Mouse (Mus musculus): ENCODE measurements around the gene Slc7a14. TPM values are rescaled to one million over a fixed set of nuclear protein-coding genes. Genes with fewer than 3 reads are reported as not detected.
"Not testable (repeated sequence)": the region's sequence is repeated elsewhere in the genome, so short reads cannot be mapped to it uniquely, and the experiment has no call there.

The Slc7a14 gene
- polyA plus RNA-seq, 1 experiment from 2014 or later, result 0.99 TPM

- Histone ChIP-seq H3K4me2 (replicated peaks) (no peak overlapping the region), H3K36me3 (no peaks in the 10 kb centered on the region), H3K9me3 (no peaks in the 10 kb centered on the region), H3K4me3 (replicated peaks) (no peak overlapping the region), H3K27me3 (replicated peaks) (no peaks in the 10 kb centered on the region), H3K4me1 (replicated peaks) (no peaks in the 10 kb centered on the region), H3K9ac (no peak overlapping the region), H3K27ac (no peak overlapping the region)
- ATAC-seq, result no peak
- WGBS, result 71% methylated on average over 3 of the region's 3 CpGs
Measured at GRCm38 (mm10) chr3:31287421-31287948, 22.7 kb downstream of the Slc7a14 start.

- no peak overlapping the region for H3K4me3 ChIP-seq (replicated peaks)
- no peaks in the 10 kb centered on the region for H3K27me3 ChIP-seq (replicated peaks)
- no peaks in the 10 kb centered on the region for H3K4me1 ChIP-seq (replicated peaks)
- H3K9ac ChIP-seq, result no peak overlapping the region
- H3K4me2 ChIP-seq (replicated peaks), result no peak overlapping the region
- 65% methylated on average over 2 of the region's 2 CpGs for WGBS
- H3K9me3 ChIP-seq, result no peaks in the 10 kb centered on the region
- H3K36me3 ChIP-seq, result no peaks in the 10 kb centered on the region
- no peak for ATAC-seq
- no peak overlapping the region for H3K27ac ChIP-seq
Measured at GRCm38 (mm10) chr3:31281116-31281515, 29.1 kb downstream of the Slc7a14 start.

DNA sequence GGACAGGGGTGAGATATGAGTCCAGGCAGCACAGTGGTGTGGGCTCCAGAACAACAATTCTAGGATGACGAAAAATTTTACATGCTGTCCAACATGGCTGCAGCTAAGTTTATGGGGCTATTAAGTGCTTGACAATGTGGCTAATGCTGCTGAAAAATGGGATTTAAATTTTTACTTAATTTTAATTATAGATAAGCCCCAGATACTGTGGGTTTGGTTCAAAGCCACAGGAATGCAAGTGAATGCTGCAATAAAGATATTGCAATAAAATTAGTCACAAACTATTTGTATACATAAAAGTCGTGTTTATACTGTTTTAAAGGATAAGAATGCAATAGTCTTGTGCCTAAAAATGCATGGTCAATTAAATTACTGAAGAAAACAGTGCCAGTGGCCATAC is 35.3 kb downstream of the Slc7a14 start:
- 57% methylated on average over 2 of the region's 2 CpGs for whole genome bisulfite sequencing
- Histone ChIP-seq H3K27me3 (replicated peaks) (no peaks in the 10 kb centered on the region), H3K9me3 (no peaks in the 10 kb centered on the region), H3K4me1 (replicated peaks) (no peaks in the 10 kb centered on the region), H3K4me2 (replicated peaks) (no peak overlapping the region), H3K9ac (no peak overlapping the region), H3K36me3 (no peaks in the 10 kb centered on the region), H3K27ac (no peak overlapping the region), H3K4me3 (replicated peaks) (no peak overlapping the region)
- no peak for ATAC-seq

DNA sequence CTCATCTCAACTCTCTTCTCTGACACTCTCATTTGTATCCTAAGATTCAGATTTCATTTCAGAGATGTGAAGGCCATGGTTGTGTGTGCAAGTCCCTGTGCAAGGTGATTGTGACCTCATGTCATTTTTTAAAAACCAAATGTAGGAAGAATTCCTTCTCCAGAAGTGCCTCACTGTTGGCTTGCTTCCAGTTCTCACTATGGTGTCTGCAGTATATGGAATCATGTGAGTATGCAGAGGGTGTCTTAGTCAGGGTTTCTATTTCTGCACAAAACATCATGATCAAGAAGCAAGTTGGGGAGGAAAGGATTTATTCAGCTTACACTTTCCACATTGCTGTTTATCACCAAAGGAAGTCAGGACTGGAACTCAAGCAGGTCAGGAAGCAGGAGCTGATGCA is 36.9 kb downstream of the Slc7a14 start:
- not testable (repeated sequence) for H3K4me3 ChIP-seq (replicated peaks); H3K27me3 ChIP-seq (replicated peaks); H3K9me3 ChIP-seq; H3K36me3 ChIP-seq; H3K27ac ChIP-seq; H3K4me2 ChIP-seq (replicated peaks); ATAC-seq; H3K4me1 ChIP-seq (replicated peaks); H3K9ac ChIP-seq

GRCm38 (mm10) chr3:31272635-31273034 is 37.5 kb downstream of the Slc7a14 start:
- no peak overlapping the region for H3K4me3 ChIP-seq (replicated peaks)
- WGBS, result 70% methylated on average over 2 of the region's 2 CpGs
- no peak for ATAC-seq
- no peak overlapping the region for H3K27ac ChIP-seq
- no peak overlapping the region for H3K9ac ChIP-seq
- no peaks in the 10 kb centered on the region for H3K9me3 ChIP-seq
- H3K36me3 ChIP-seq, result no peaks in the 10 kb centered on the region
- no peaks in the 10 kb centered on the region for H3K27me3 ChIP-seq (replicated peaks)
- H3K4me1 ChIP-seq (replicated peaks), result no peaks in the 10 kb centered on the region
- no peak overlapping the region for H3K4me2 ChIP-seq (replicated peaks)

- no peaks in the 10 kb centered on the region for H3K9me3 ChIP-seq
- no peak overlapping the region for H3K4me3 ChIP-seq (replicated peaks)
- H3K9ac ChIP-seq, result no peak overlapping the region
- H3K4me1 ChIP-seq (replicated peaks), result no peaks in the 10 kb centered on the region
- no peaks in the 10 kb centered on the region for H3K27me3 ChIP-seq (replicated peaks)
- H3K4me2 ChIP-seq (replicated peaks), result no peak overlapping the region
- 77% methylated on average over 4 of the region's 4 CpGs for WGBS
- no peak overlapping the region for H3K27ac ChIP-seq
- H3K36me3 ChIP-seq, result no peaks in the 10 kb centered on the region
- ATAC-seq, result no peak
Measured at GRCm38 (mm10) chr3:31269551-31270317, 40.4 kb downstream of the Slc7a14 start.

DNA sequence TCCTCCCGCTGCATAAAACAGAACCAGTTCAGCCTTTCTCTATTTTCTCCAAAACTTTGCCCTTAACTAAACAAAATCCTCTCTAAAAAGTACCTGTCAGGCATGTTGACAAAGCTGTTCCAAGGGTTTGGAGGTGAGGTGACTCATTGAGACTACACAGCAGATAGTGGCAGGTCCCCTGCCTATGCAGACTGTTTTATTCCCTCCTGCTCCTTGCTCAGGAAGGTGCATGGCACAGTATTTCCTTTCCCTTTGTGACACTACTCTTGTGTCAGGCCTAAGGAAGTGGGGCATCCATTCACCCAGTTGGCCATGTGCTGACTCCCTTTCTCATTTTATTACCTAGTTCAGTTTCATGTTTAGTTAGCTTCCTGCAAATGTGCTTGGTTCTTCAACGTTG is 42.3 kb downstream of the Slc7a14 start:
- Histone ChIP-seq H3K27me3 (replicated peaks) (no peaks in the 10 kb centered on the region), H3K4me1 (replicated peaks) (no peaks in the 10 kb centered on the region), H3K4me2 (replicated peaks) (no peak overlapping the region), H3K9ac (no peak overlapping the region), H3K36me3 (no peaks in the 10 kb centered on the region), H3K27ac (no peak overlapping the region), H3K4me3 (replicated peaks) (no peak overlapping the region), H3K9me3 (no peaks in the 10 kb centered on the region)
- 63% methylated on average over 2 of the region's 2 CpGs for WGBS
- ATAC-seq, result no peak

GRCm38 (mm10) chr3:31266941-31267340 is 43.2 kb downstream of the Slc7a14 start:
- Histone ChIP-seq H3K27ac (no peak overlapping the region), H3K9ac (no peak overlapping the region), H3K27me3 (replicated peaks) (no peaks in the 10 kb centered on the region), H3K4me2 (replicated peaks) (no peak overlapping the region), H3K4me3 (replicated peaks) (no peak overlapping the region), H3K9me3 (no peaks in the 10 kb centered on the region), H3K36me3 (no peaks in the 10 kb centered on the region), H3K4me1 (replicated peaks) (no peaks in the 10 kb centered on the region)
- WGBS, result 86% methylated on average over 6 of the region's 7 CpGs
- ATAC-seq, result no peak

DNA sequence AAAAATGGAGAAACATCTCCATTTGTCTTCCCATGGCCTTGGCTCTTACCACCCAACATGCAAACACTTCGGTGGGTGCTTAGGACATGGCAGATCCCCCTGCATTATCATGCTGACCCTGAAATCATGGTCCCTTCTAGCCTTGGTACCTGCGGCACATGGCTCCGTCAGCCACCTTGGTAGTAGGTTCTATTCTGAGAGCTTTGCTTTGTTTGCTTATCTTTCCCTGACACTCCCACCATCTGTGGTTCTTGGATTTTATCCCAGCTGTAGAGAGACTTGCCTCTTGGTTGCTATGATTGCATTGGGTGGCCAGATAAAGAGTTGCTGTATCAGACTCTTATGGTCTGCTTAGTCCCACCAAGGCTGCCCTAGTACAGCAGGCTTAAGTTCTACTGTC is 46.6 kb downstream of the Slc7a14 start:
- Histone ChIP-seq H3K27ac (no peak overlapping the region), H3K9ac (no peak overlapping the region), H3K9me3 (no peaks in the 10 kb centered on the region), H3K4me2 (replicated peaks) (no peak overlapping the region), H3K36me3 (no peaks in the 10 kb centered on the region), H3K27me3 (replicated peaks) (no peaks in the 10 kb centered on the region), H3K4me3 (replicated peaks) (no peak overlapping the region), H3K4me1 (replicated peaks) (0 out of 2 replicates have a peak, but pooled peaks cover 4% of the 10 kb centered on the region)
- no peak for ATAC-seq
- WGBS, result 88% methylated on average over 3 of the region's 3 CpGs

DNA sequence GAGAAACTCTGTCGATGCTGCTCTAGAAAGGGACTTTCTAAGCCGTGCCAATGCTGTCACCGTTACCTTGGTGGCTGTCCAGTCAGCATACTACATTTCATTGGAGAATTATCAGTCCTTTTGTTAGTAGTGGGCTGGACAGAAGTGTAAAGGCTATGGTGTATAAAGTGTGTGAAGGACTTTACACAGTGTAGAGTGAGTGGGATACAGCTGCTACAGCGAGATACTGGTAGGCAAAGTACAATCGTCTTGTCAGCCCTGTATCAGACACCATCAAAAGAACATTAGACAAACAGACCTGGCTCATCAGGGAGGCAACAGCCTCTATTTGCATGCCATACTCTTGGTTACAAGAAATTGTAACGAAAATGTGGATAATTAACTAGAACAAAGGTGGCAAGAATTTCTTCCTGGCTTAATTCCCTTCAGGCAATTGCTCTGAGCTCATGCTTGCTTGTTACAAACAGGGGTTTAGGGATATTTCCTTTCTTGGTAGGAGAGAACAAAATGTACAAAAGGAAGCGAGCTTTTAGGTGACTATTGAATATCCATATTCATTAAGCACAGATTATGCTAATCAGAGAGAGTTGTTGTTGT is 48.7 kb downstream of the Slc7a14 start:
- H3K36me3 ChIP-seq, result no peaks in the 10 kb centered on the region
- no peaks in the 10 kb centered on the region for H3K9me3 ChIP-seq
- H3K4me1 ChIP-seq (replicated peaks), result 0 out of 2 replicates have a peak, but pooled peaks cover 4% of the 10 kb centered on the region
- H3K9ac ChIP-seq, result no peak overlapping the region
- ATAC-seq, result no peak
- H3K27ac ChIP-seq, result no peak overlapping the region
- H3K4me3 ChIP-seq (replicated peaks), result no peak overlapping the region
- H3K27me3 ChIP-seq (replicated peaks), result no peaks in the 10 kb centered on the region
- no peak overlapping the region for H3K4me2 ChIP-seq (replicated peaks)
- WGBS, result 72% methylated on average over 7 of the region's 7 CpGs

- no peak overlapping the region for H3K4me3 ChIP-seq (replicated peaks)
- no peak overlapping the region for H3K9ac ChIP-seq
- no peaks in the 10 kb centered on the region for H3K9me3 ChIP-seq
- peak; percentile 52; the same call in 1 of the 2 replicates for ATAC-seq
- no peak overlapping the region for H3K4me2 ChIP-seq (replicated peaks)
- no peaks in the 10 kb centered on the region for H3K27me3 ChIP-seq (replicated peaks)
- H3K27ac ChIP-seq, result no peak overlapping the region
- 51% methylated on average over 3 of the region's 3 CpGs for WGBS
- H3K36me3 ChIP-seq, result no peaks in the 10 kb centered on the region
- 0 out of 2 replicates have a peak, but pooled peaks cover 4% of the 10 kb centered on the region for H3K4me1 ChIP-seq (replicated peaks)
Measured at GRCm38 (mm10) chr3:31260964-31261346, 49.2 kb downstream of the Slc7a14 start.

- Histone ChIP-seq H3K4me3 (replicated peaks) (no peak overlapping the region), H3K27ac (0 out of 2 replicates have a peak overlapping the region, but pooled peaks have one; percentile 14)
Measured at GRCm38 (mm10) chr3:31260329-31260963, 49.7 kb downstream of the Slc7a14 start.

More at GRCm38 (mm10) chr3:31260329-31260963, 49.7 kb downstream of the Slc7a14 start:
- 18% methylated on average over 7 of the region's 7 CpGs for WGBS
- no peaks in the 10 kb centered on the region for H3K9me3 ChIP-seq
- ATAC-seq, result peak; percentile 96
- H3K27me3 ChIP-seq (replicated peaks), result no peaks in the 10 kb centered on the region
- H3K4me1 ChIP-seq (replicated peaks), result 0 out of 2 replicates have a peak, but pooled peaks cover 4% of the 10 kb centered on the region
- H3K4me2 ChIP-seq (replicated peaks), result no peak overlapping the region
- H3K9ac ChIP-seq, result no peak overlapping the region
- H3K36me3 ChIP-seq, result no peaks in the 10 kb centered on the region

All from intestine, embryonic 15.5 days (tissue).